Mouse (Mus musculus): ENCODE results near the gene Plscr1.
A peak's percentile ranks its signal among the peaks of the same experiment; 100 is the strongest.

Plscr1 gene

GRCm38 (mm10) chr9:92249447-92249852 lies at the start of gene Plscr1:
Gene Plscr1 (plus strand): TSS chr9:92249750.
- no peak for DNase-seq

GRCm38 (mm10) chr9:92204397-92204796 lies 45.2 kb upstream of the Plscr1 start:
- DNase-seq = no peak

GRCm38 (mm10) chr9:92207307-92207706 lies 42.2 kb upstream of the Plscr1 start:
- DNase-seq = peak; percentile 61 to 84

DNA sequence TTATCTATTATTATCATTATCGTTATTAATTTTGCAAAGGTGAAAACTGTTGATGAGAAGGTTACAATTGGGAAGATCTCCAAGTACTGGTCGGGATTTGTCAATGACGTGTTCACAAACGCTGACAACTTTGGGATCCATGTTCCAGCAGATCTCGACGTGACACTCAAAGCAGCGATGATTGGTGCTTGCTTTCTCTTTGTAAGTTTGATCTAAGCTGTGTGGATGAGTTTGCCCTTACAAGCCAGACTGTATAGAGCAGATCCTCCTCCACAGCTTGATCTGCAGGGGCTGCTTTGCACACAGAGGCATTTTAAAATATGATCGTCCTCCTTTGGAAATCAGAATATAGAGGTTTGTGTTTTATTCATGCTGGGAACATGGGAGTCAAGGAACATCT lies 41.8 kb upstream of the Plscr1 start:
- DNase-seq = no peak

DNA sequence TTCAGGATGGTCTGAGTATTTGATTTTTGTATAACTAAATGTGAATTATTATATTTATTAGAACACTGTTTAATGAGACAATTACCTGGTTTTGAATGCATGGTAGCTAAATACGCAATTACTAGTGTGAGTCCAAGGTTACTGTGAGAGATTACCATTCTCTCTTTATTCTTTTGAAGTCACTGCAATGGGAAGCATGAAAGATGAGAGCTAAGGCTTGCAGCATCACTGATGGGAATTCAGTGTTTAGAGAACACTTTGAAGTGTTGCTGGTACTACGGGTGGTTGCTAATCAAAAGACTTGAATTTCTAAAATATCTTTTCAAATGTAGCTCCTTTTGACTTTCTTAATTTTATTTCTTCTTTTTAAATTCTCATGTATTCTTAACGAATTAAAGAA lies 39.7 kb upstream of the Plscr1 start:
- DNase-seq = no peak

GRCm38 (mm10) chr9:92210386-92210967 lies 39.1 kb upstream of the Plscr1 start:
- no peak for DNase-seq

DNA sequence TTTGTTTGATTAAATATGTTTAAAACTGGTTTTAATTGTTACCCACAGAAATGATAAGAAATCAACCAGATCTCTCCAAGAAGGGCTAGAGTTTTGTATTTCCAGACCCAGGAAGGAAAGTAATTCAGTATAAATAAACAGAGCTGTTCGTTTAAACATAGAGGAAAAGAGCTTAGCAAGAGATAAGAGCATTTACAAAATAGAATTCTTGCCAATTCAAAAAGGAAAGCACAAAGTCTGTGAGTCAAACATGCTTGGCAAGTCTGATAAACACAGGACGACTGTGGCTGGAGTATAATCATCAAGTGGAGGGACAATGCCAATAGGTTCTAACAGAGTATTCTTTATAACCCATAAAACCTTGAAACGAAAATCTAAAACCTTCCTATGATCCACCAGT lies 38.5 kb upstream of the Plscr1 start:
- DNase-seq = no peak

DNA sequence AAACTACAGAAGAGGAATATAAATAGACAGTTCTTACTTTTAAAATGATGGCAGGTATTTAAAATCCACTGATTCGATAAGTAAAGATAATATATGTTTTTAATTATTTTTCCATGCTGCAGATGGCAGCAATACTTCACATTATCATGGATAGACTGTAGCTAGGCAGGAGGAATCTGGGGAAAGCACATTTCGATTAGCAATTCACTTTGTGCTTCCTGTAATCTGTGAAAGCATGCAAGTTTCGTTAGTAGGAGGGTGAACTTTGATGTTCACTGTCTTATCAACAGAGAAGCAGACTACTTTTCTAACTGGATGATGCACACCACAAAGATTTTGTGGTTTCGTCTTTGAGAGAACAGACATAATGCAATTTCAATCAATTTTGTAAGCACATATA lies 32.1 kb upstream of the Plscr1 start:
- DNase-seq = peak in 1 of 2 experiments; percentile 38

DNA sequence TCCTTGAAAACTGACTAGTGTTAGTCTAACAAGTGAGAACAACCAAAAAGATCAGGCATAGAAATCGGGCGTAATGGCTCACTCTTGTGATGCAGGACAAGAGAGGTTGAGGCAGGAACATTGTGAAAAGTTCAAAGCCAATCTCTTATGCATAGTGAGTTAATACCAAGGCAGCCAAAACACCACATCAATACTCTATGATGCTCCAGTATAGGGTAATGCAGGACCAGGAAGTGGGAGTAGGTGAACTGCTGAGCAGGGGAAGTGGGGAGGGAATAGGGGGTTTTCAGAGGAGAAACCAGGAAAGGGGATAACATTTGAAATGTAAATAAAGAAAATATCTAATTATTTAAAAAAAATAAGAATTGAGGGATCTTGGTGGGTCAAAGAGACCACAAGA lies 31.7 kb upstream of the Plscr1 start:
- DNase-seq = no peak

GRCm38 (mm10) chr9:92220151-92220550 lies 29.4 kb upstream of the Plscr1 start:
- DNase-seq = no peak

DNA sequence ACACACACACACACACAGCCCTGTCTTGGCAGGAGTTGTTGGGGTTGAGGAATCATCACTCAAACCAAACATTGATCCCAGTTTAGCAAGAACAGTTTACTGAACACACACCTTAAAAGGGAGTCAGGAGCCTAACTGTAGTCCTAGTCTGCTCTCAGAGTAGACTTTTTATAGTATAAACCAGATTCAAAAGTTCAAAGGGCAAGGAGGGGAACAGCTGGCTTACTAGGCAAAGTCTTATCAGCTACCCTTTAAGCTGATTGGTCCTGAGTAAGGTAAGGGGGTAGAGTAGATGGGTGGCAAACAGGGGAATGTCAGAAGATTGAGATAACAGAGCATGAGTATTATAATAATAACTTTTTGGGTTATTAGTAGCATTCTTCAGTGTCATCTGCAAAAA lies 28.1 kb upstream of the Plscr1 start:
- DNase-seq = no peak

DNA sequence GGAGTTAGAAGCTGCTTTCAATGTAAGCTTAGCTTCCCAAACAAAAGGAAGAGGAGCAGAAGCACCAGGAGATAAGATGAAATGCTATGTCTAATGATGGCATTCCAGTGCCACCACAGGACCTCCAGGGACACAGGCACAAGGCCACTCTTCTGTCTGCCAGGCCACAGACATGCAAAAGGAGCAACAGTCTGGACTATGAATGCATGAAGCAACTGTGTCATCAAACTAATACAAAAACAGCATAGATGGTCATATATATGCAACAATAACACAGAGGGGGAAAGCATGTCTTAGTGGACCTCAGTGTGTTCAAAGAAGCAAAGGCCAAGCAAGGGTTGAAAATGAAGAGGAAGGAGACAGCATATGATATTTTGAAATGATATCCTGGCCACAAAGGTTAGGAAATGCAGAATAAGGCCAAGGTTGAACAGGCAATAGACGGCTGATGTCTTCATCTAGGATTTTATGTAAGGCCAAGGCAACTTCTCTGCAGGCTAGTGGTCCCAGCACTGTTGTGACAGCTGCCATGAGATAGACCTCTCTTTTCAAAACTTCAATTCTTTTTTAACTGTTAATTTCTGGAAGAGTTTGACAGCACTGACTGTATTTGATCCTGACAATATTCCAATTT lies 24.8 kb upstream of the Plscr1 start:
- no peak for DNase-seq

DNA sequence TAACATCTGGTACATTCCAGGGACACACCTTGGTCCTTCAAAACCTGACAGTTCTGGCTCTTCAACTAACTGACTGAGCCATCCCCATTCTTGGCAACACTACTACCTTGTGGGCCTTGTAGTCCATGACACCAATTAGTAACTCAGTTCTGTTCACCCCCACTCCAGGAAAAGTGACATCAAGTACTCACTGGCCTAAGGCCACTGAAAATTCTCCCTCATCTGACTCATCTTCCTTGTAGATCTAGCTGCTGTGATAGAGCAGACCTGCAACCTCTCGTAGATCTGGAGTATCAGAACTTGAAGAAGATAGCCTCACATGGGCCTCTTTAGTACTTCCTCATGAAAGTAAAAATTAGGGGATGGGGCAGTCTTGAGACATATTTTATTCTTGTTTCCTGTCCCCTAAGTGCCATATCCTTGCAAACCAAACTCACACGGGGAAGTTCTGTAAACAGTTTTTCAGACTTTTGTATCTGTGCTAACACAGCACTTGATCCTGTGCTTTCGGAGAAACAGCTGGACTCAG lies 23.4 kb upstream of the Plscr1 start:
- DNase-seq = no peak

DNA sequence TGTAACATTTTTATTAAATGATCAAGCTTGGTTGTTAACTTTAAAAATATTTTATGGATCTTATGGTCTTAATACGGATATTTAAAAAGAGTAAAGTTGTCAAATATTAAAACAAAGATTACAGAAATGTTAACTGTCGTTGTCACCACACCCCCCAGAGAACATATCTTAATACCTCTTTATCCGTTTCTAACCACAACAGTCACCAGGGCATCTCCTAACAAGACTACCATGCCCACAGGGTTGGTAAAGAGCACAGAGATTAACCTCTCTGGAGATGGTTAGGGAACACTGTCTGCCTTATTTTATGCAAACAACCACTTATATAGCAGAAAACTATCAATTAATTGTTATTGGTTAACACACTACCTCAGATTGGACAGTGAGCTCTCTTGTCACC lies 22.8 kb upstream of the Plscr1 start:
- no peak for DNase-seq

- DNase-seq = no peak
These were observed 20.4 kb upstream of the Plscr1 start for GRCm38 (mm10) chr9:92228867-92229832.

- DNase-seq = no peak
These were observed 19.7 kb upstream of the Plscr1 start for GRCm38 (mm10) chr9:92229833-92230205.

GRCm38 (mm10) chr9:92234901-92235458 lies 14.6 kb upstream of the Plscr1 start:
- no peak for DNase-seq

DNA sequence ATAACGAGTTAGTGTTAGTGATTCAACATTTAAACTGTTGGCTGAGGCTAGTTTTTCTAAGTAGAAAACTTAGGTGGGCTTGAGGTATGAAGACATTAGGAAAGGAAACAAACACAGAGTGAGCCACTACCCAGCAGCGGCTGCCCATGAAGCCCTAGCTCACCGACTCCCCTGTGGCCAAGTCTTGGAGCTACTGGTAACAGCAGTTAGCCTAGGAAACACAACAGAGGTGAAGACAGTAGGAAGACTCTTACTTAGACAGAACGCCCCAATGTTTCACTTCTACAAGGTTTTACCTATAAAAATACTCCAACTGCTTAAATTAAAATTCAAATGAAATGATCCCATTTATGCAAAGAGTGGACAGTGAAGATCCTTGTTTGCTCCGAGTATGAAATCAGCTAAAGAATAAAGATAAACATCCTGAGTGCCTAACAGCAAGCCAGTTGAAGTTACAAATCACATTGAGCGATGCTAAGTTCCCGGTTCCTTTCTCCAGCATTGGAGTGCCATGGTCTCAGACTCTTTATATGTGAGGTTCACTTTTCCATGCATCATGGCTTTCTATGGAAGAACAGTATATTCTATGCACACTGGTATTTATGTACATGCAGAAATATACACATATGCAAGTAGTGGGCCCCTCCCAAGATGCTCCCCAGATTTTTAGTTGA lies 640 bp upstream of the Plscr1 start:
- no peak for DNase-seq

- DNase-seq = peak; percentile 93 to 94
These were observed 630 bp downstream of the Plscr1 start for GRCm38 (mm10) chr9:92249987-92250772.

- no peak for DNase-seq
These were observed 3.2 kb downstream of the Plscr1 start for GRCm38 (mm10) chr9:92252718-92253117.

- no peak for DNase-seq
These were observed 4.2 kb downstream of the Plscr1 start for GRCm38 (mm10) chr9:92253585-92254321.

Data from kidney, postnatal 36 days (tissue).